Mouse (Mus musculus) kidney, adult 18-20 months (tissue): ENCODE data around the gene Zscan21.

Experiments
- DNase-seq: peaks from one replicate; pipeline ENCODE4 v3.0.0; 2021

Zscan21 gene

DNA sequence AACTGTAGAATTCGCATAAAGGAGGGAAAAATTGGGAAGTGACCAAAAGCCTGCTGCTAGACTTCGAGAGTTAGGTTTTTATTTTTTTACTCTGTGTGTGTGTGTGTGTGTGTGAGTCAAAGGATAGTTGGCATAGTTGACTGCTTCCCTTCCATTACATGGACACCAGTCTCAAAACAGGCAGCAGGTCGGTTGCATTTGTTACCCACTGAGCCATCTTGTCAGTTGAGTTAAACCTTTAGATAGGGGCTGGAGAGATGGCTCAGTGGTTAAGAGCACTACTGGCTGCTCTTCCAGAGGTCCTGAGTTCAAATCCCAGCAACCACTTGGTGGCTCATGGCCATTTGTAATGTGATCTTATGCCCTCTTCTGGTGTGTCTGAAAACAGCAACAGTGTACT is 1.3 kb downstream of the Zscan21 start:
- no peak for DNase-seq

- no peak for DNase-seq
Measured at GRCm38 (mm10) chr5:138132425-138133064, 15.8 kb downstream of the Zscan21 start.

DNA sequence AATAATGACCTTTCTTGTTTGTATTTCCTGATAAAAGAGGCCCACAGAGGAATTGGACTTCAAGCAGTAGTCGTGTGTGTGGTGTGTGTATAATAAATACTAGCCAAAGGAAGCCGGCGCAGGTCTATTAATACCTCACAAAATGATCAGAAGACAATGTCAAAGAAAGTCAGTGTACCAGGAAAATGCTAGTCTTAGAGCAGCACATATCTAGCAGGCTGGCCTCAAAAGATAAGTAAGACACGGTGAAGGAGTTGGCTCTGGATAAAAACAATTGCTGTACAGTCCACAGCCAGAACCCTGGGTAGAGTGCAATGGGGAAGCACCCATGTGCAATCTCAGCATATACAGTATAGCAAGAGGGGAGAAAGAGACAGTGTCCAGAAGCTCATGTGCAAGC is 20.6 kb downstream of the Zscan21 start:
- DNase-seq: no peak

DNA sequence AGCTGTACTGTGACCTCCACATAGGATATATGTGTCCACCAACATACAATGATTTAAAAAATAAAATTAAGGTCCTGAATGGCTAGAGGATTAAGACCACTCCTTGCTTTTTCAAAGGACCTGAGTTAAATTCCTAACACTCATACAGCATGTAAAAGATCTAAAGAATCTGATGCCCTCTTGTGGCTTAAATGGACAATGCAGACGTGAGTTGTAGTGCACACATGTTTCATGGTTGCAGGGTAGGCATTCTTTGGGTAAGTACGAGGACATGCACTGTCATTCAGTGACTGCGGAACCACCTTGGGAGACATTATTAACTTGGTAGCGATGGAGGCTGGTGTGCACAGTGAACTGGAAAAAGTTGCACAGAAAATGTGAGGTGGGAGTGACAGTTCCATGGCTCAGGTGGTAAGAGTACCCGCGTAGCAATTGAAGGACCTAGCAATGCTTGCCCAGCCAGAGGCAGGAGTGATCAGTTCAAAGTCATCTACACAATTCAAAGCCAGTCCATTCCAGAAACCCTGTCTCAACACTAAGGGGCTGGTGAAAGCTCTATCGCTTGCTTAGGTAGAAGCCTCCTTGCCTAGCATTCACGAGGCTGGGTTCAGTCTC is 21.3 kb downstream of the Zscan21 start:
- peak; percentile 35 for DNase-seq

GRCm38 (mm10) chr5:138138585-138138984 is 21.9 kb downstream of the Zscan21 start:
- DNase-seq: no peak

DNA sequence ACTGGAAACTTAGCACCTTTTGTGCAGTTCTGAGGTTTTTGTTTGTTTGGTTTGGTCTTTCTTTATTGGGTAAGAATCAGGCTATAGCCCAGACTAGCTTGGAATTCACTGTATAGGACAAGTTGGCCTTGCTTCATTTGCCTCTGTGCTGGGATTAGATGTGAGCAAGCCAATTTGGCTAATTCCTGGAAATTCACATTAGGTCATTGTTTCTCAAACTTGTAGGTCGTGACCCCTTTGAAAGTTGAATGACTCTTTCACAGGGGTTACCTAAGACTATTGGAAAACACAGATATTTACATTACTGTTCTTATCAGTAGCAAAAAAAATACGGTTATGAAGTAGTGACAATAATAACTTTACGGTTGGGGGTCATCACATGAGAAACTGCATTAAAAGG is 37.7 kb downstream of the Zscan21 start:
- DNase-seq: no peak

DNA sequence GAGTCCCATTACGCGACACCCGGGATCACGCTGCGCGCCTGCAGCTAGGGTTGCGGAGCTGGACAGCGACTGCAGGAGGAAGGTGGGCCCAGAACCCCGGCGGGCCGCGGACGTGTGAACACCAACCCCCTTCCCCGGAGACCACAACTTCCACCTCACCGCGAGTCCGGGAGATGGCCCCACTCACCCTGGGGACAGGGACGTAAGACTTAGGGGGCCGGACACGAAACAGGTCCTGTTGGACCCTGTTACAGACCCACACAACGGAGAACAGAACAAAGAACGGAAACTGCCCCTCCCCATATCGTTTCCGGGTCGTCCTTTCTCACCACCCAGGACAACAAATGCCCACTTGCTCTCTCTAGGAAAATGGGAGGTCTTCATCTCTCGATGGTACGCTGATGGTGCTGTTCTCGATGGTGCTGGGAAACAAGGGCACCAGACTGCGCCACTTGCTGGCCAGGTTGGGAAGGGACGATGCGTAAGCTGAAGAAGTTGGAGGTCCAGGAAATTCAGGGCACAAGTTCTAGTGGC is 38.8 kb downstream of the Zscan21 start, which contains the start of gene Zfp113:
Zfp113 (minus strand) TSS at position 302 of the 534 bp plus-strand sequence.
- peak; percentile 87 for DNase-seq

GRCm38 (mm10) chr5:138160224-138160762 is 43.6 kb downstream of the Zscan21 start:
- DNase-seq: no peak

- peak; percentile 94 for DNase-seq
Measured at GRCm38 (mm10) chr5:138160842-138161665, 44.4 kb downstream of the Zscan21 start, which contains the start of gene Cops6. Gene Cops6 (plus strand): TSS chr5:138161071.

GRCm38 (mm10) chr5:138163046-138163445 is 46.3 kb downstream of the Zscan21 start:
- DNase-seq: no peak

DNA sequence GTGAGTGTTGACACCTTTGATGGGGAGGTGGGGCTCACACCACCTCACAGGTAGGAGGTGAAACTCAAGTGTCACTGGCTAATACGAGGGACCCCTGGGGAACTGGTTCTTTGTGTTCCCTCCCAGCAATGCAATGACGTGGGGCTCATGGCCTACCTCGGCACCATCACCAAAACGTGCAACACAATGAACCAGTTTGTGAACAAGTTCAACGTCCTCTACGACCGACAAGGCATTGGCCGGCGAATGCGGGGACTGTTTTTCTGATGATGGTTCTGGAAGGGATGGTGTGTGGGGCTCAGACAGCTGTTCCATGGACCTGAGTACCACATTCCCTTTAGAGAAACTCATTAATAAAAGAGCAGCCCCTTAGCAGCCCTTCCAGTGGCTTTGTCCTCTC is 46.9 kb downstream of the Zscan21 start:
- DNase-seq: no peak

GRCm38 (mm10) chr5:138165594-138165993 is 48.9 kb downstream of the Zscan21 start:
- DNase-seq: no peak

GRCm38 (mm10) chr5:138170936-138171561 is 54.3 kb downstream of the Zscan21 start:
- peak; percentile 98 for DNase-seq

GRCm38 (mm10) chr5:138171695-138172491 is 55.2 kb downstream of the Zscan21 start, which contains the start of the genes Ap4m1 and Mcm7:
Gene Ap4m1 (plus strand): TSS chr5:138172002.
Gene Mcm7 (minus strand): TSS chr5:138172422.
- DNase-seq: peak; percentile 99

DNA sequence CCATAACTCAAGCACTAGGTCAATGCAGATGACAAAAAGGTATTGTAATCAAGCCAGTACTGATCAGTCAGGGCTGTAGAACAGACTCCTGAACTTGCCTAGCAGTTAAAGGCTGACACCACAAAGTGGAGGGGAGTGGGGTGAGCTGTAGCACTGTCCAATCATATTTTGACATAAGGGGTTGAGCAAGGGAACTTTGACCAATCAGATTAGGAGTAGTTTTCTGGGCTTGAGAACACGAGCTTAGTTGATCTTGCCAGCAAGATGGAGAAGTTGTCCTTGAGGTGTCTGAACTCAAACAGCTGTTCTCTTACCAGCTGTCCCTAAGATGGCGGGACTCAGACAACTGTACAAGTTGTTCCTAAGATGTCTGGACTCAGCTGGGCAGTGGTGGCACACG is 56.5 kb downstream of the Zscan21 start:
- no peak for DNase-seq
